Mouse (Mus musculus) heart, adult 2 months (tissue): ENCODE measurements around the gene Col15a1.

Experiments used
- CTCF ChIP-seq: fragments of 200-600 bp; IDR thresholded peaks from 2 replicates; pipeline ENCODE4 v1.8.1; 2022; ENCODE audit warnings: antibody characterized with exemption, mild to moderate bottlenecking, moderate library complexity
- EP300 ChIP-seq: fragments of 200-500 bp; IDR thresholded peaks from 2 replicates; pipeline ENCODE4 v1.6.1; 2011; ENCODE audit warnings: low read depth, low read length, control low read depth; ENCODE audit not compliant: insufficient read depth
- POLR2A ChIP-seq: fragments of 200-500 bp; IDR thresholded peaks from 2 replicates; pipeline ENCODE4 v1.6.1; 2011; ENCODE audit warnings: mild to moderate bottlenecking, low read depth, low read length, control low read depth; ENCODE audit not compliant: insufficient read depth

DNA sequence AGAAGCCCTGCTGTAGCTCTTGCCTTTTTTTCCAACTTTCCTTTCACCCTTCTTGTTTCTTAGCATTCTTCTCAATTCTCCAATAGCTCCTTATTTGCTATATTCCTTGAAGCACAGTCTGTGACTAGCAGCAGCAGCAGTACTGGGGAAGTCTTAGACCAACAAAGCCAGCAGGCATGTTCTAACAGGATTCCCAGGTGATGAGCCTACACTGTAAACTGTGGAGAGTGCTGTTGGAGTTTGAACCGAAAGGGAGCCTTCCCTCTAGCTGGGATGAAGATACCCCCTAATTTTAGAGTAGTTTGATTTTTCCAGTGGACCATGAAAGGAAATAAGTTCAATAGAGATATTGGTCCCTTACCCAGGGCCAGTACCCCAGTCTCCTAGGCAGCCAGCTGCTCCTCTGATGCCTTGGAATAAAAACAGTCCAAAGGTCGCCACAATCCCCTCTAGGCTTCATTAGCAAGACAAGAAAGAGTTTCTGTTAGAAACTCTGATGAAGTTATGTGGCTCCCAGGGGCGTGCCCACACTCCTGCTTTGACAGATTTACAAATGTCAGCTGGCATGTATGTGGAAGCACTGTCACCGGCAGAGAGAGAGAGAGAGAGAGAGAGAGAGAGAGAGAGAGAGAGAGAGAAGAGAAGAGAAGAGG, 46.7 kb upstream of the Col15a1 start:
- TF ChIP-seq EP300 (no peak), CTCF (no peak), POLR2A (no peak)
